Mouse (Mus musculus) monocyte, adult 59 days (primary cell): ENCODE results near the gene Dleu7. TPM values are rescaled to one million over a fixed set of nuclear protein-coding genes. Genes with fewer than 3 reads are reported as not detected.

ENCODE experiments used
- total RNA-seq, 2 experiments: library from RNA; stranded (reverse); gene quantifications; one replicate each; pipeline ENCODE4 v1.2.4; 2023

Dleu7 gene
- not detected for total RNA-seq

DNA sequence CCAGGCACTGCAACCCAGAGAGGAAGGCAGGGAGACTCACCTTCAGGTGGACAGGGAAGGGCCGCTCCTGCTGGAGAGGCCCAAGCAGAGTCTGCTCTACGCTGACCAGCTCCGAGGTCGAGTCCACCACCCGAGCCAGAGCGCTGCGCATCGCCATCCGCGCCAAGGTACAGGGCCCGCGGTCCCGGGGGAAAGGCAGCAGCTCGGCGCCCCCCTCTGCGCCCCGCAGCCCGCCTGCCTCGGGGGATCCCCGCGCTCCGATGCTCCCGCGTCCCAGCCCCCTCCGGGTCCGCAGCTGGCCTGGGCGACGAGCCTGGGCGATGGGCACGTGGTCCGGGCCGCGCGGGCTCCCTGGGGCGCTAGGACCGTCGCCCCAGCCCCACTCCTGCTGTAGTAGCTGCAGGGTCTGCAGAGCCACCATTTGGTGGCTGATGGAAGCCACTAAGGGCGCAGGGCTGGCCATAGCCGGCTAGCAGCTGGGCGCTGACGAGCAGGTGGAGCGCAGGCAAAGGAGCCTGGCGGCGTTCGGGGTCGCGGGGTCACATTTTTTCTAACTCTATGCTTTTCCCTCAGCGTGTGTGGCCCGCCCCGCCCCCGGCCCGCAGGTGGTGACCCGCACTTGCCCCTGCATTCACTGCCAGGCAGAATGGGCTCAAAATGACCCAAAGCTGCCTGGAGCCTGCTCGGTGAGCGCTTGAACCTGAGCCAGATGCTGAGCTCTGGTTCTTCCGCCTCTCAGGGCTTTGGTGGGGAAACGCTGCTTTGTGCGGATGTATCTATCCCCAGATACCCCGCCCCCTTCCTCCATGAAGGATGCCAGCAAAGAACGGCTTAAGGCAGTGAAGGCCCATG is at the start of gene Dleu7, which contains the start of gene Rnaseh2b:
Gene Dleu7, minus strand, starts transcription at position 560 of the 852 bp plus-strand sequence.
Gene Rnaseh2b, plus strand, starts transcription at position 102 of the 852 bp plus-strand sequence.

Other genes with a start within 250 kb of the Dleu7 start
- gene Rnaseh2b, start 458 bp downstream of the Dleu7 start, total RNA-seq, result 10 to 100 TPM; 17.5 to 20.1 TPM
- not detected for gene Gucy1b2, start 163.2 kb upstream of the Dleu7 start, total RNA-seq